Mouse (Mus musculus) CH12.LX (cell line): ENCODE results near the gene Fasn. TPM values are rescaled to one million over a fixed set of nuclear protein-coding genes. Genes with fewer than 3 reads are reported as not detected.

Source experiments
- DNase-seq: peaks from one replicate; pipeline ENCODE4 v3.0.0-alpha.2; 2013; ENCODE audit errors: extremely low read depth
- H3K27ac ChIP-seq: 2 replicates; pipeline ENCODE4 v1.5.1; 2012; ENCODE audit warnings: low read depth, mild to moderate bottlenecking, control low read depth, moderate library complexity; ENCODE audit not compliant: insufficient read depth
- H3K27me3 ChIP-seq: replicated peaks from 2 replicates; pipeline ENCODE3; 2012; ENCODE audit warnings: inconsistent platforms
- H3K36me3 ChIP-seq, 2 experiments: replicated peaks in 1 of 2; 2 replicates each; pipeline versions ENCODE3 to v1.6.1; 2012; ENCODE audit warnings: inconsistent platforms in 1 of 2, low read length in 1 of 2, mild to moderate bottlenecking in 1 of 2, mixed read lengths in 1 of 2, moderate library complexity in 1 of 2; ENCODE audit not compliant: control insufficient read depth in 1 of 2, insufficient read depth in 1 of 2
- H3K4me1 ChIP-seq, 2 experiments: 2 replicates each; pipeline ENCODE4 v1.6.1; 2012; ENCODE audit warnings: inconsistent platforms in 1 of 2, moderate library complexity in 1 of 2; ENCODE audit not compliant: insufficient read depth in 2 of 2, control insufficient read depth in 1 of 2
- H3K4me2 ChIP-seq: 2 replicates; pipeline ENCODE4 v1.6.1; 2012; ENCODE audit warnings: low read depth, mild to moderate bottlenecking, control low read depth; ENCODE audit not compliant: poor library complexity, insufficient read depth, severe bottlenecking
- H3K4me3 ChIP-seq, 3 experiments: fragments of 150-350 bp in 1 of 3; sonication (generic) in 1 of 3; replicated peaks in 1 of 3; 2 replicates each; pipeline versions ENCODE3 to v1.5.1; 2011 to 2012; ENCODE audit warnings: low read depth in 2 of 3, low read length in 2 of 3, mild to moderate bottlenecking in 2 of 3, moderate library complexity in 2 of 3, control low read depth in 1 of 3, improper control_type of control experiment in 1 of 3, inconsistent platforms in 1 of 3, mixed read lengths in 1 of 3; ENCODE audit not compliant: poor library complexity in 1 of 3
- H3K79me2 ChIP-seq: replicated peaks from 2 replicates; pipeline ENCODE4 v1.6.1; 2012; ENCODE audit warnings: mild to moderate bottlenecking, moderate library complexity; ENCODE audit not compliant: control insufficient read depth, poor library complexity, insufficient read depth, severe bottlenecking; ENCODE audit errors: extremely low read depth
- H3K9ac ChIP-seq: 2 replicates; pipeline ENCODE4 v1.6.1; 2012; ENCODE audit warnings: low read depth, mild to moderate bottlenecking, control low read depth, moderate library complexity; ENCODE audit not compliant: insufficient read depth
- H3K9me3 ChIP-seq: replicated peaks from 2 replicates; pipeline ENCODE3; 2012; ENCODE audit warnings: low read length, inconsistent platforms, mixed read lengths
- BHLHE40 ChIP-seq: IDR thresholded peaks from 2 replicates; pipeline ENCODE4 v1.6.1; 2011; ENCODE audit warnings: mild to moderate bottlenecking, low read depth, low read length, improper control_type of control experiment
- CHD1 ChIP-seq: IDR thresholded peaks from 2 replicates; pipeline ENCODE4 v1.6.1; 2012; ENCODE audit warnings: low read depth, low read length, improper control_type of control experiment, inconsistent platforms
- CHD2 ChIP-seq: IDR thresholded peaks from 2 replicates; pipeline ENCODE4 v1.6.1; 2011; ENCODE audit warnings: low read length, improper control_type of control experiment
- CTCF ChIP-seq, 2 experiments: IDR thresholded peaks in 1 of 2; conservative IDR thresholded peaks in 1 of 2; 2 replicates each; pipeline ENCODE4 v1.5.1; 2011 to 2012; ENCODE audit warnings: low read depth in 2 of 2, low read length in 2 of 2, improper control_type of control experiment in 1 of 2, inconsistent platforms in 1 of 2, mild to moderate bottlenecking in 1 of 2, moderate library complexity in 1 of 2
- E2F4 ChIP-seq: IDR thresholded peaks from 2 replicates; pipeline ENCODE4 v1.6.1; 2011; ENCODE audit warnings: low read depth, low read length, improper control_type of control experiment; ENCODE audit not compliant: insufficient replicate concordance
- ELF1 ChIP-seq: IDR thresholded peaks from 2 replicates; pipeline ENCODE4 v1.6.1; 2014; ENCODE audit warnings: low read depth, mild to moderate bottlenecking, inconsistent platforms, low read length, improper control_type of control experiment
- EP300 ChIP-seq: IDR thresholded peaks from 2 replicates; pipeline ENCODE4 v1.6.1; 2011; ENCODE audit warnings: low read length, improper control_type of control experiment
- ETS1 ChIP-seq: conservative IDR thresholded peaks from 2 replicates; pipeline ENCODE4 v1.6.1; 2012; ENCODE audit warnings: low read depth, mild to moderate bottlenecking, inconsistent platforms, low read length, improper control_type of control experiment, moderate library complexity
- GABPA ChIP-seq: IDR thresholded peaks from 2 replicates; pipeline ENCODE4 v1.6.1; 2012; ENCODE audit warnings: low read depth, low read length, improper control_type of control experiment, inconsistent platforms; ENCODE audit not compliant: insufficient replicate concordance
- HCFC1 ChIP-seq: IDR thresholded peaks from 2 replicates; pipeline ENCODE4 v1.6.1; 2012; ENCODE audit warnings: low read depth, mild to moderate bottlenecking, inconsistent platforms, low read length, improper control_type of control experiment
- IRF4 ChIP-seq: IDR thresholded peaks from 2 replicates; pipeline ENCODE4 v1.6.1; 2014; ENCODE audit warnings: low read depth, mild to moderate bottlenecking, inconsistent platforms, low read length, improper control_type of control experiment
- JUND ChIP-seq: conservative IDR thresholded peaks from 2 replicates; pipeline ENCODE4 v1.6.1; 2011; ENCODE audit warnings: low read depth, low read length, improper control_type of control experiment
- KAT2A ChIP-seq: IDR thresholded peaks from 2 replicates; pipeline ENCODE4 v1.6.1; 2012; ENCODE audit warnings: low read length, improper control_type of control experiment, inconsistent platforms; ENCODE audit not compliant: insufficient replicate concordance
- MAFK ChIP-seq: IDR thresholded peaks from 2 replicates; pipeline ENCODE4 v1.6.1; 2011; ENCODE audit warnings: low read length, improper control_type of control experiment; ENCODE audit not compliant: insufficient replicate concordance
- MAZ ChIP-seq: IDR thresholded peaks from 2 replicates; pipeline ENCODE4 v1.6.1; 2012; ENCODE audit warnings: low read depth, mild to moderate bottlenecking, inconsistent platforms, low read length, improper control_type of control experiment, moderate library complexity
- MEF2A ChIP-seq: IDR thresholded peaks from 2 replicates; pipeline ENCODE4 v1.6.1; 2014; ENCODE audit warnings: low read depth, mild to moderate bottlenecking, inconsistent platforms, low read length, improper control_type of control experiment, borderline replicate concordance
- MYC ChIP-seq: IDR thresholded peaks from 2 replicates; pipeline ENCODE4 v1.6.1; 2011; ENCODE audit warnings: low read depth, mild to moderate bottlenecking, improper control_type of control experiment, low read length
- NELFE ChIP-seq: IDR thresholded peaks from 2 replicates; pipeline ENCODE4 v1.6.1; 2011; ENCODE audit warnings: low read depth, low read length, improper control_type of control experiment
- NRF1 ChIP-seq: IDR thresholded peaks from 2 replicates; pipeline ENCODE4 v1.6.1; 2014; ENCODE audit warnings: low read depth, mild to moderate bottlenecking, inconsistent platforms, low read length, improper control_type of control experiment, moderate library complexity
- PAX5 ChIP-seq: IDR thresholded peaks from 2 replicates; pipeline ENCODE4 v1.6.1; 2012; ENCODE audit warnings: low read length, inconsistent platforms, mixed read lengths
- POLR2A ChIP-seq: IDR thresholded peaks from 2 replicates; pipeline ENCODE4 v1.6.1; 2011; ENCODE audit warnings: low read depth, mild to moderate bottlenecking, improper control_type of control experiment, low read length
- POLR2AphosphoS2 ChIP-seq: IDR thresholded peaks from 2 replicates; pipeline ENCODE4 v1.6.1; 2011; ENCODE audit warnings: low read depth, low read length, improper control_type of control experiment
- RAD21 ChIP-seq: IDR thresholded peaks from 2 replicates; pipeline ENCODE4 v1.6.1; 2011; ENCODE audit warnings: low read depth, mild to moderate bottlenecking, low read length, improper control_type of control experiment, moderate library complexity
- RCOR1 ChIP-seq: conservative IDR thresholded peaks from 2 replicates; pipeline ENCODE4 v1.6.1; 2012; ENCODE audit warnings: low read depth, mild to moderate bottlenecking, inconsistent platforms, low read length, improper control_type of control experiment
- SIN3A ChIP-seq: IDR thresholded peaks from 2 replicates; pipeline ENCODE4 v1.6.1; 2012; ENCODE audit warnings: low read length, improper control_type of control experiment, inconsistent platforms
- TCF12 ChIP-seq: IDR thresholded peaks from 2 replicates; pipeline ENCODE4 v1.6.1; 2014; ENCODE audit warnings: low read depth, mild to moderate bottlenecking, inconsistent platforms, low read length, improper control_type of control experiment
- USF1 ChIP-seq: IDR thresholded peaks from 2 replicates; pipeline ENCODE4 v1.6.1; 2014; ENCODE audit warnings: low read depth, mild to moderate bottlenecking, inconsistent platforms, low read length, improper control_type of control experiment
- USF2 ChIP-seq: conservative IDR thresholded peaks from 2 replicates; pipeline ENCODE4 v1.6.1; 2011; ENCODE audit warnings: low read depth, low read length, improper control_type of control experiment
- ZC3H11A ChIP-seq: IDR thresholded peaks from 2 replicates; pipeline ENCODE4 v1.6.1; 2012; ENCODE audit warnings: low read depth, mild to moderate bottlenecking, inconsistent platforms, low read length, improper control_type of control experiment
- ZKSCAN1 ChIP-seq: IDR thresholded peaks from 2 replicates; pipeline ENCODE4 v1.6.1; 2012; ENCODE audit warnings: low read depth, inconsistent platforms, low read length, improper control_type of control experiment, borderline replicate concordance
- dilution Hi-C: fragments of 300-500 bp; cut with MboI; formaldehyde crosslinking; loops from 2 replicates; pipeline ENCODE4 v1.14.3; 2020; ENCODE audit warnings: low sequenced_read_pairs; ENCODE audit not compliant: extremely low pct_unique_long_range_greater_than_20kb, extremely low pct_ligation_motif_present
- in situ Hi-C: fragments of 300-500 bp; cut with MboI; formaldehyde crosslinking; loops from 3 replicates; pipeline ENCODE4 v1.14.3; 2019; ENCODE audit warnings: low sequenced_read_pairs, low pct_ligation_motif_present, low pct_unique_long_range_greater_than_20kb, mixed read lengths
- polyA plus RNA-seq: library from polyadenylated mRNA; unstranded; fragments of >175 nt; gene quantifications from 2 replicates; pipeline ENCODE4 v1.2.1, GENCODE M21; 2012; ENCODE audit warnings: low read depth; ENCODE audit not compliant: insufficient read length
- total RNA-seq, 2 experiments: library from RNA; depleted of rRNA; stranded (reverse); fragments of 300-350 nt in 1 of 2; fragments of >200 nt in 1 of 2; gene quantifications; 2 replicates each; pipeline ENCODE4 v1.2.3; 2012 to 2014

The Fasn gene
- total and polyA plus RNA-seq, 3 experiments, result 116 to 300 (median 186) TPM

- H3K79me2 ChIP-seq, result peaks cover 19% of the 10 kb centered on the region
- dilution Hi-C loops, result no loop called here
- H3K4me2 ChIP-seq, result peak overlapping the region; percentile 32; the same call in 1 of the 2 replicates
- no peaks in the 10 kb centered on the region for H3K27me3 ChIP-seq
- H3K27ac ChIP-seq, result no peak overlapping the region
- H3K9ac ChIP-seq, result peak overlapping the region; percentile 46
- peaks cover 27 to 38% of the 10 kb centered on the region in 2 experiments for H3K36me3 ChIP-seq
- 0 out of 2 replicates have a peak, but pooled peaks have one; percentile 5 for TF ChIP-seq KAT2A
- 0 out of 2 replicates have a peak, but pooled peaks have one; percentile 4 for TF ChIP-seq IRF4
- no peak for TF ChIP-seq POLR2A
- TF ChIP-seq ETS1, result 0 out of 2 replicates have a peak, but pooled peaks have one; percentile 3
- TF ChIP-seq, all 38 proteins: peak for 3
- Histone ChIP-seq H3K4me1 (peaks cover 15 to 41% of the 10 kb centered on the region in 2 experiments), H3K9me3 (no peaks in the 10 kb centered on the region), H3K4me3 (peak overlapping the region in 2 of 3 experiments; percentile 74 to 95)
- in situ Hi-C loops, result no loop called here
- DNase-seq, result no peak
Observed at GRCm38 (mm10) chr11:120796614-120796946, 27.8 kb downstream of the Fasn start.

- in situ Hi-C loops (no loop called here), dilution Hi-C loops (no loop called here)
- Histone ChIP-seq H3K9me3 (no peaks in the 10 kb centered on the region), H3K36me3 (peaks cover 33 to 43% of the 10 kb centered on the region in 2 experiments), H3K27ac (0 out of 2 replicates have a peak within 1 kb of the TSS, but pooled peaks have one; percentile 11), H3K27me3 (no peaks in the 10 kb centered on the region), H3K9ac (peak within 1 kb of the TSS; percentile 93), H3K4me1 (peaks cover 12 to 41% of the 10 kb centered on the region in 2 experiments), H3K4me3 (peak within 1 kb of the TSS; percentile 74 to 98 (median 95)), H3K79me2 (peaks cover 19% of the 10 kb centered on the region), H3K4me2 (peak within 1 kb of the TSS; percentile 95)
- peak; percentile 99 for DNase-seq
- TF ChIP-seq POLR2AphosphoS2 (peak; percentile 71; the same call in 1 of the 2 replicates), ELF1 (peak; percentile 90), RAD21 (no peak), SIN3A (peak; percentile 98), NELFE (peak; percentile 96), MEF2A (peak; percentile 91), IRF4 (peak; percentile 81; the same call in 1 of the 2 replicates), USF1 (no peak), BHLHE40 (0 out of 2 replicates have a peak, but pooled peaks have one; percentile 22), HCFC1 (peak; percentile 96), CHD1 (no peak), MAFK (no peak), POLR2A (peak; percentile 98), PAX5 (no peak), USF2 (no peak; the same call in 1 of the 2 replicates), GABPA (peak; percentile 46; the same call in 1 of the 2 replicates), ZKSCAN1 (no peak), NRF1 (peak; percentile 96), TCF12 (peak; percentile 96), ETS1 (0 out of 2 replicates have a peak, but pooled peaks have one; percentile 13), E2F4 (no peak; the same call in 1 of the 2 replicates), CHD2 (no peak), CTCF (conservative IDR thresholded peaks at IDR 0.05 in 1 of 2, IDR thresholded peaks at IDR 0.05 in 1 of 2; ENCODE audit: low read depth in 2 of 2, low read length in 2 of 2) (no peak), EP300 (no peak), MAZ (no peak), MYC (peak; percentile 94), JUND (no peak), ZC3H11A (no peak), RCOR1 (0 out of 2 replicates have a peak, but pooled peaks have one; percentile 90)
Observed at GRCm38 (mm10) chr11:120795756-120796613, 28.4 kb downstream of the Fasn start, which contains the start of gene Dus1l. TSS of gene Dus1l (minus strand) at chr11:120796403.
